Mouse (Mus musculus): ENCODE measurements around the gene Brd4. TPM values are rescaled to one million over a fixed set of nuclear protein-coding genes. Genes with fewer than 3 reads are reported as not detected.
A peak's percentile ranks its signal among the peaks of the same experiment; 100 is the strongest.

Gene Brd4
- polyA plus RNA-seq, 1 experiment from 2014 or later: 20.2 TPM

GRCm38 (mm10) chr17:32312801-32313200, 28.3 kb upstream of the Brd4 start:
- Histone ChIP-seq H3K27ac (ENCODE audit: low read depth) (no peak overlapping the region), H3K9ac (replicated peaks) (no peak overlapping the region), H3K4me2 (ENCODE audit: low read depth, low read length) (no peak overlapping the region), H3K4me3 (ENCODE audit: low read depth, low read length) (no peak overlapping the region), H3K4me1 (ENCODE audit: insufficient read depth) (no peaks in the 10 kb centered on the region), H3K27me3 (ENCODE audit: insufficient read depth, low read length) (no peaks in the 10 kb centered on the region), H3K36me3 (replicated peaks; ENCODE audit: insufficient read depth, low read length) (peaks cover 98% of the 10 kb centered on the region), H3K9me3 (ENCODE audit: low read length) (no peaks in the 10 kb centered on the region)
- no peak for ATAC-seq
- TF ChIP-seq EP300 (IDR thresholded peaks at IDR 0.05; ENCODE audit: low read depth) (no peak), CTCF (IDR thresholded peaks at IDR 0.05; ENCODE audit: low read depth) (no peak)
- WGBS (ENCODE audit: insufficient replicate concordance): 92% methylated on average over 8 of the region's 8 CpGs
- DNase-seq: no peak

- ATAC-seq (no peak), DNase-seq (no peak)
- Histone ChIP-seq H3K27ac (ENCODE audit: low read depth) (no peak overlapping the region), H3K4me2 (ENCODE audit: low read depth, low read length) (no peak overlapping the region), H3K9ac (replicated peaks) (no peak overlapping the region), H3K4me3 (ENCODE audit: low read depth, low read length) (no peak overlapping the region), H3K9me3 (ENCODE audit: low read length) (no peaks in the 10 kb centered on the region), H3K27me3 (ENCODE audit: insufficient read depth, low read length) (no peaks in the 10 kb centered on the region), H3K4me1 (ENCODE audit: insufficient read depth) (no peaks in the 10 kb centered on the region), H3K36me3 (replicated peaks; ENCODE audit: insufficient read depth, low read length) (peaks cover 88% of the 10 kb centered on the region)
- TF ChIP-seq CTCF (IDR thresholded peaks at IDR 0.05; ENCODE audit: low read depth): no peak
- TF ChIP-seq EP300 (IDR thresholded peaks at IDR 0.05; ENCODE audit: low read depth): no peak
- 62% methylated on average over 4 of the region's 4 CpGs for WGBS (ENCODE audit: insufficient replicate concordance)
Observed at GRCm38 (mm10) chr17:32307963-32308362, 23.4 kb upstream of the Brd4 start.

- Histone ChIP-seq H3K36me3 (replicated peaks; ENCODE audit: insufficient read depth, low read length) (0 out of 2 replicates have a peak, but pooled peaks cover under 1% of the 10 kb centered on the region), H3K4me3 (ENCODE audit: low read depth, low read length) (no peak overlapping the region), H3K9ac (replicated peaks) (no peak overlapping the region), H3K9me3 (ENCODE audit: low read length) (no peaks in the 10 kb centered on the region), H3K4me2 (ENCODE audit: low read depth, low read length) (no peak overlapping the region), H3K27me3 (ENCODE audit: insufficient read depth, low read length) (no peaks in the 10 kb centered on the region), H3K27ac (ENCODE audit: low read depth) (no peak overlapping the region), H3K4me1 (ENCODE audit: insufficient read depth) (no peaks in the 10 kb centered on the region)
- TF ChIP-seq EP300 (IDR thresholded peaks at IDR 0.05; ENCODE audit: low read depth) (no peak), CTCF (IDR thresholded peaks at IDR 0.05; ENCODE audit: low read depth) (peak; percentile 24; the same call in 1 of the 2 replicates)
- ATAC-seq (no peak), DNase-seq (no peak)
- 85% methylated on average over 1 of the region's 1 CpGs for WGBS (ENCODE audit: insufficient replicate concordance)
Observed at GRCm38 (mm10) chr17:32298125-32298524, 13.6 kb upstream of the Brd4 start.

GRCm38 (mm10) chr17:32295901-32296300, 11.4 kb upstream of the Brd4 start:
- Histone ChIP-seq H3K27me3 (ENCODE audit: insufficient read depth, low read length) (no peaks in the 10 kb centered on the region), H3K36me3 (replicated peaks; ENCODE audit: insufficient read depth, low read length) (no peaks in the 10 kb centered on the region), H3K27ac (ENCODE audit: low read depth) (no peak overlapping the region), H3K9ac (replicated peaks) (no peak overlapping the region), H3K4me3 (ENCODE audit: low read depth, low read length) (no peak overlapping the region), H3K9me3 (ENCODE audit: low read length) (no peaks in the 10 kb centered on the region), H3K4me2 (ENCODE audit: low read depth, low read length) (no peak overlapping the region), H3K4me1 (ENCODE audit: insufficient read depth) (no peaks in the 10 kb centered on the region)
- no peak for DNase-seq
- 71% methylated on average over 2 of the region's 2 CpGs for WGBS (ENCODE audit: insufficient replicate concordance)
- TF ChIP-seq EP300 (IDR thresholded peaks at IDR 0.05; ENCODE audit: low read depth): no peak
- TF ChIP-seq CTCF (IDR thresholded peaks at IDR 0.05; ENCODE audit: low read depth): no peak
- no peak for ATAC-seq

GRCm38 (mm10) chr17:32295160-32295559, 10.6 kb upstream of the Brd4 start:
- Histone ChIP-seq H3K9ac (replicated peaks) (no peak overlapping the region), H3K27ac (ENCODE audit: low read depth) (no peak overlapping the region), H3K27me3 (ENCODE audit: insufficient read depth, low read length) (no peaks in the 10 kb centered on the region), H3K9me3 (ENCODE audit: low read length) (no peaks in the 10 kb centered on the region), H3K4me1 (ENCODE audit: insufficient read depth) (no peaks in the 10 kb centered on the region), H3K4me2 (ENCODE audit: low read depth, low read length) (no peak overlapping the region), H3K4me3 (ENCODE audit: low read depth, low read length) (no peak overlapping the region), H3K36me3 (replicated peaks; ENCODE audit: insufficient read depth, low read length) (no peaks in the 10 kb centered on the region)
- 74% methylated on average over 4 of the region's 4 CpGs for WGBS (ENCODE audit: insufficient replicate concordance)
- TF ChIP-seq EP300 (IDR thresholded peaks at IDR 0.05; ENCODE audit: low read depth) (no peak), CTCF (IDR thresholded peaks at IDR 0.05; ENCODE audit: low read depth) (no peak)
- ATAC-seq (no peak), DNase-seq (no peak)

GRCm38 (mm10) chr17:32285138-32285670, 682 bp upstream of the Brd4 start:
- no peak for TF ChIP-seq EP300 (IDR thresholded peaks at IDR 0.05; ENCODE audit: low read depth)
- TF ChIP-seq CTCF (IDR thresholded peaks at IDR 0.05; ENCODE audit: low read depth): no peak
- Histone ChIP-seq H3K27ac (ENCODE audit: low read depth) (peak overlapping the region; percentile 100), H3K4me2 (ENCODE audit: low read depth, low read length) (peak overlapping the region; percentile 72), H3K4me1 (ENCODE audit: insufficient read depth) (peaks cover 24% of the 10 kb centered on the region), H3K9ac (replicated peaks) (peak overlapping the region; percentile 98), H3K36me3 (replicated peaks; ENCODE audit: insufficient read depth, low read length) (no peaks in the 10 kb centered on the region), H3K9me3 (ENCODE audit: low read length) (no peaks in the 10 kb centered on the region), H3K27me3 (ENCODE audit: insufficient read depth, low read length) (no peaks in the 10 kb centered on the region), H3K4me3 (ENCODE audit: low read depth, low read length) (peak overlapping the region; percentile 99)
- no peak for ATAC-seq
- no peak for DNase-seq
- 35% methylated on average over 6 of the region's 6 CpGs for WGBS (ENCODE audit: insufficient replicate concordance)

Measured in liver, postnatal 0 days (tissue).